Mouse (Mus musculus) erythroid progenitor cell, adult 5-6 weeks (primary cell): ENCODE data around the gene Fxr1. TPM values are rescaled to one million over a fixed set of nuclear protein-coding genes. Genes with fewer than 3 reads are reported as not detected.
"Not testable (repeated sequence)": the region's sequence is repeated elsewhere in the genome, so short reads cannot be mapped to it uniquely, and the experiment has no call there.

Experiments used
- ATAC-seq: replicated peaks from 2 replicates; pipeline ENCODE4 v1.8.0; 2016; ENCODE audit warnings: moderate number of reproducible peaks, mild to moderate bottlenecking, moderate TSS enrichment, inconsistent platforms; ENCODE audit not compliant: poor library complexity, low FRiP score, severe bottlenecking
- total RNA-seq, 2 experiments: library from RNA; stranded (forward) in 1 of 2; stranded (reverse) in 1 of 2; fragments of 150-400 nt in 1 of 2; fragments of 186-747, 209-891 nt in 1 of 2; gene quantifications; 2 replicates each; pipeline versions ENCODE4 v1.2.3 to v1.2.4; 2015 to 2017; ENCODE audit warnings: low replicate concordance in 2 of 2

The Fxr1 gene
- total RNA-seq (2015; ENCODE audit: low replicate concordance) (83.4 and 96.6 TPM in 2 replicates), total RNA-seq (2017; ENCODE audit: low replicate concordance) (103 and 151 TPM in 2 replicates)

GRCm38 (mm10) chr3:34019540-34020381 lies at the start of gene Fxr1:
Gene Fxr1, plus strand, starts transcription at chr3:34019943.
- peak; percentile 96 for ATAC-seq

- no peak for ATAC-seq
Observed at GRCm38 (mm10) chr3:33979395-33979794, 40.3 kb upstream of the Fxr1 start.

- no peak for ATAC-seq
Observed at GRCm38 (mm10) chr3:33982746-33983145, 37.0 kb upstream of the Fxr1 start.

GRCm38 (mm10) chr3:33989302-33989701 lies 30.4 kb upstream of the Fxr1 start:
- no peak for ATAC-seq

GRCm38 (mm10) chr3:33990451-33990850 lies 29.3 kb upstream of the Fxr1 start:
- no peak for ATAC-seq

GRCm38 (mm10) chr3:33990921-33991320 lies 28.8 kb upstream of the Fxr1 start:
- ATAC-seq = no peak

- ATAC-seq = no peak
Observed at GRCm38 (mm10) chr3:33993421-33994126, 26.2 kb upstream of the Fxr1 start.

GRCm38 (mm10) chr3:33994127-33994488 lies 25.6 kb upstream of the Fxr1 start:
- no peak for ATAC-seq

GRCm38 (mm10) chr3:34001691-34002090 lies 18.1 kb upstream of the Fxr1 start:
- not testable (repeated sequence) for ATAC-seq

GRCm38 (mm10) chr3:34003860-34004259 lies 15.9 kb upstream of the Fxr1 start:
- ATAC-seq = no peak

GRCm38 (mm10) chr3:34006301-34006700 lies 13.4 kb upstream of the Fxr1 start:
- no peak for ATAC-seq

- ATAC-seq = no peak
Observed at GRCm38 (mm10) chr3:34006824-34007223, 12.9 kb upstream of the Fxr1 start.

GRCm38 (mm10) chr3:34007611-34008010 lies 12.1 kb upstream of the Fxr1 start:
- no peak for ATAC-seq

GRCm38 (mm10) chr3:34008191-34008590 lies 11.6 kb upstream of the Fxr1 start:
- no peak for ATAC-seq

GRCm38 (mm10) chr3:34020382-34021258 lies 877 bp downstream of the Fxr1 start:
- peak; percentile 13; the same call in 1 of the 2 replicates for ATAC-seq

- ATAC-seq = no peak
Observed at GRCm38 (mm10) chr3:34021259-34021828, 1.6 kb downstream of the Fxr1 start.

- no peak for ATAC-seq
Observed at GRCm38 (mm10) chr3:34028935-34029334, 9.2 kb downstream of the Fxr1 start.

GRCm38 (mm10) chr3:34030601-34031000 lies 10.9 kb downstream of the Fxr1 start:
- no peak for ATAC-seq

GRCm38 (mm10) chr3:34033720-34034364 lies 14.1 kb downstream of the Fxr1 start:
- ATAC-seq = no peak
